22 mouse cellular contexts compared by ENCODE assay signal in the genomic region with DNA sequence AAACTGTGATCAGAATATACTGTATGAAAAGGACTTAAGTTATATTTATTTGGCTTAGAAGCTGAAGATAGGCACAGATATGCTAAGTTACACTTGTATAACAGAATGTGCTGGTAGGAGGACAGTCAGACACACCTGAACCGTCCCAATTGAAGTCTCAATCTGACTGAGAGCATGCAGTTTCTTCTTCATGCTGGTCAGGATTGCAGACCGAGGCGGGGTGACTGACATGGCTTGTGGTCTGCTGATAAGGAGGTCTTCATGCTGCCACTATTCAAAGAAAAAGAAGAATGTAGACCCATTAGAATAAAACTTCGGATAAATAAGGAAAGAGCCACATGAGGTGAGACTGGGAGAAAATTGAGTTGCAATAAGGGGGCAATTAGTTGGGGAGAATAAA. TPM values are rescaled to one million over a fixed set of nuclear protein-coding genes. Genes with fewer than 3 reads are reported as not detected.
DNase-seq lines count a peak whose midpoint lies in the region; ATAC-seq and TF ChIP-seq lines count a peak whose summit lies in the region.
"Had no signal": no experiment of that assay in that cellular context is flagged by ENCODE, and none has a peak within 500 bp of the region (broad histone marks: within the 10 kb centered on the region; RNA-seq: fewer than 3 reads in every experiment).

No protein-coding gene starts in this region.

- peak overlapping the region; percentile 19 for H3K27ac ChIP-seq in liver, embryonic 14.5 days
- no peak overlapping the region for H3K27ac ChIP-seq in forebrain, embryonic 14.5 days (ENCODE audit: low read depth, low read length)
- no peak overlapping the region for H3K27ac ChIP-seq in kidney, embryonic 16.5 days (ENCODE audit: low read length)
- H3K27ac ChIP-seq: embryonic facial prominence, embryonic 10.5 days; heart, adult 2 months; hindbrain, embryonic 15.5 days had no signal

- WGBS in liver, embryonic 14.5 days (ENCODE audit: insufficient replicate concordance) = 21% methylated on average over 4 of the region's 4 CpGs
- WGBS in forebrain, embryonic 14.5 days = 90% methylated on average over 4 of the region's 4 CpGs
- 92% methylated on average over 4 of the region's 4 CpGs for WGBS in kidney, embryonic 16.5 days

- H3K9ac ChIP-seq in liver, embryonic 14.5 days (replicated peaks) = no peak overlapping the region; the same call in 1 of the 2 replicates
- no peak overlapping the region for H3K9ac ChIP-seq in forebrain, embryonic 14.5 days (ENCODE audit: low read length)
- H3K9ac ChIP-seq in kidney, embryonic 16.5 days (replicated peaks; ENCODE audit: low read length) = no peak overlapping the region
- H3K9ac ChIP-seq: hindbrain, embryonic 15.5 days had no signal

- no peaks in the 10 kb centered on the region for H3K27me3 ChIP-seq in liver, embryonic 14.5 days (ENCODE audit: control insufficient read depth, insufficient read depth, low read length)
- H3K27me3 ChIP-seq in forebrain, embryonic 14.5 days (replicated peaks; ENCODE audit: control insufficient read depth, insufficient read depth, low read length) = no peaks in the 10 kb centered on the region
- no peaks in the 10 kb centered on the region for H3K27me3 ChIP-seq in kidney, embryonic 16.5 days (ENCODE audit: insufficient read depth, low read length)
- H3K27me3 ChIP-seq: CH12.LX; hindbrain, embryonic 15.5 days had no signal

- peak; percentile 47; the same call in 1 of the 2 replicates for TF ChIP-seq EP300 in liver, embryonic 14.5 days (IDR thresholded peaks at IDR 0.05; ENCODE audit: low read depth)

- peak; percentile 92 for ATAC-seq in liver, embryonic 14.5 days (ENCODE audit: insufficient read depth)
- peak; percentile 76 for ATAC-seq in megakaryocyte progenitor cell, adult 5-6 weeks (replicated peaks; ENCODE audit: poor library complexity)
- ATAC-seq in forebrain, embryonic 14.5 days = no peak
- ATAC-seq in kidney, embryonic 16.5 days (ENCODE audit: low FRiP score, low TSS enrichment) = no peak
- ATAC-seq: forebrain, embryonic 16.5 days had no signal

- peaks cover 38% of the 10 kb centered on the region for H3K36me3 ChIP-seq in liver, embryonic 14.5 days (replicated peaks; ENCODE audit: control insufficient read depth, insufficient read depth, low read depth)
- H3K36me3 ChIP-seq in forebrain, embryonic 14.5 days (ENCODE audit: control insufficient read depth, insufficient read depth, low read length) = peaks cover 75% of the 10 kb centered on the region
- peaks cover 47% of the 10 kb centered on the region for H3K36me3 ChIP-seq in kidney, embryonic 16.5 days (ENCODE audit: insufficient read depth, low read length)

- no peak for TF ChIP-seq CTCF in liver, embryonic 14.5 days (IDR thresholded peaks at IDR 0.05; ENCODE audit: low read depth)

- H3K4me1 ChIP-seq in liver, embryonic 14.5 days (replicated peaks; ENCODE audit: control insufficient read depth in 2 of 2, insufficient read depth in 2 of 2, low read length in 1 of 2) = peaks cover 9 to 13% of the 10 kb centered on the region in 2 experiments
- no peaks in the 10 kb centered on the region for H3K4me1 ChIP-seq in forebrain, embryonic 14.5 days (ENCODE audit: control insufficient read depth, insufficient read depth, low read length)
- H3K4me1 ChIP-seq in kidney, embryonic 16.5 days (ENCODE audit: insufficient read depth, low read length) = no peaks in the 10 kb centered on the region
- H3K4me1 ChIP-seq: embryonic facial prominence, embryonic 10.5 days; hindbrain, embryonic 15.5 days had no signal

- H3K4me3 ChIP-seq in liver, embryonic 14.5 days (ENCODE audit: insufficient read depth in 1 of 2, low read depth in 2 of 2, low read length in 2 of 2) = no peak overlapping the region
- H3K4me3 ChIP-seq in forebrain, embryonic 14.5 days (ENCODE audit: low read depth, low read length) = no peak overlapping the region
- H3K4me3 ChIP-seq in kidney, embryonic 16.5 days (ENCODE audit: low read length) = no peak overlapping the region
- H3K4me3 ChIP-seq: embryonic facial prominence, embryonic 10.5 days; erythroblast, embryonic 14.5 days; heart, adult 2 months; hindbrain, embryonic 15.5 days had no signal

- peak overlapping the region; percentile 46 for H3K4me2 ChIP-seq in liver, embryonic 14.5 days (ENCODE audit: low read depth)
- no peak overlapping the region for H3K4me2 ChIP-seq in forebrain, embryonic 14.5 days (ENCODE audit: low read length)
- no peak overlapping the region for H3K4me2 ChIP-seq in kidney, embryonic 16.5 days (replicated peaks; ENCODE audit: low read depth, low read length)
- H3K4me2 ChIP-seq: heart, embryonic 11.5 days; hindbrain, embryonic 15.5 days had no signal

- H3K9me3 ChIP-seq in liver, embryonic 14.5 days (ENCODE audit: control insufficient read depth, low read length) = no peaks in the 10 kb centered on the region
- no peaks in the 10 kb centered on the region for H3K9me3 ChIP-seq in forebrain, embryonic 14.5 days (replicated peaks; ENCODE audit: control insufficient read depth, low read length)
- no peaks in the 10 kb centered on the region for H3K9me3 ChIP-seq in kidney, embryonic 16.5 days (ENCODE audit: low read length)
- H3K9me3 ChIP-seq: embryonic facial prominence, embryonic 10.5 days; hindbrain, embryonic 15.5 days had no signal

- peak; percentile 47 for DNase-seq in c-Kit-positive CD71-positive TER-119-positive erythroid progenitor cells, embryonic 14.5 days (ENCODE audit: low spot score)
- peak; percentile 59 for DNase-seq in liver
- DNase-seq in liver, embryonic 14.5 days (ENCODE audit: low read depth in 3 of 3, low spot score in 3 of 3) = peak; percentile 44 to 49 (median 47)
- no peak for DNase-seq in ovary, postnatal 14 days (ENCODE audit: low spot score)
- no peak for DNase-seq in forebrain, embryonic 14.5 days (ENCODE audit: low spot score)
- DNase-seq in layer of hippocampus, adult 18-20 months (ENCODE audit: low spot score in 2 of 2) = no peak
- DNase-seq: adrenal gland, adult 2 months; adrenal gland, postnatal 25 days; cerebellum, adult 11 months; cerebellum, adult 8-10 months; cerebellum, postnatal 14 days; gastrocnemius, postnatal 10 days; heart, adult 2 months; heart, postnatal 36 days had no signal

RNA-seq across cellular contexts. Expression of gene Arl6ip1, which starts 13.7 kb away (rescaled TPM):
- polyA plus RNA-seq in liver, embryonic 14.5 days (2012; rRNA removed) = 109 and 184 TPM in 2 replicates
- 224 and 231 TPM in 2 replicates for polyA plus RNA-seq in liver, embryonic 14.5 days (2014; fragmentation: Nextera tagmentation; extraction: Ambion mirVana)
- total RNA-seq in megakaryocyte progenitor cell, adult 5-6 weeks (2015) = 231 and 246 TPM in 2 replicates
- total RNA-seq in megakaryocyte progenitor cell, adult 5-6 weeks (2017) = 214 and 220 TPM in 2 replicates
- 440 and 445 TPM in 2 replicates for polyA plus RNA-seq in forebrain, embryonic 14.5 days (2014; fragmentation: Nextera tagmentation; extraction: Ambion mirVana)
- 100 to 1,000 TPM; 277 to 287 TPM for total RNA-seq in layer of hippocampus, adult 18-20 months (2021)
- polyA plus RNA-seq in kidney, embryonic 16.5 days (2015; fragmentation: Nextera tagmentation; extraction: Ambion mirVana) = 405 and 508 TPM in 2 replicates

RNA-seq across cellular contexts. Expression of gene Rps15a, which starts 27.1 kb away (rescaled TPM):
- polyA plus RNA-seq in liver, embryonic 14.5 days (2012; rRNA removed) = 496 and 1,501 TPM in 2 replicates
- 630 and 672 TPM in 2 replicates for polyA plus RNA-seq in liver, embryonic 14.5 days (2014; fragmentation: Nextera tagmentation; extraction: Ambion mirVana)
- total RNA-seq in megakaryocyte progenitor cell, adult 5-6 weeks (2015) = 2,608 and 2,622 TPM in 2 replicates
- 871 and 1,175 TPM in 2 replicates for total RNA-seq in megakaryocyte progenitor cell, adult 5-6 weeks (2017)
- polyA plus RNA-seq in forebrain, embryonic 14.5 days (2014; fragmentation: Nextera tagmentation; extraction: Ambion mirVana) = 520 and 717 TPM in 2 replicates
- total RNA-seq in layer of hippocampus, adult 18-20 months (2021) = 100 to 1,000 TPM; 397 to 411 TPM
- polyA plus RNA-seq in kidney, embryonic 16.5 days (2015; fragmentation: Nextera tagmentation; extraction: Ambion mirVana) = 655 and 667 TPM in 2 replicates

Comparison
In these comparisons a context has a peak if more than half of its experiments do, and no peak if none do; other contexts are left out.
1. DNase-seq: peak in c-Kit-positive CD71-positive TER-119-positive erythroid progenitor cells, embryonic 14.5 days (single experiment), liver (single experiment) and liver, embryonic 14.5 days (3 of 3); none in ovary, postnatal 14 days (single experiment), forebrain, embryonic 14.5 days (single experiment) and layer of hippocampus, adult 18-20 months (0 of 2).
2. ATAC-seq: peak in liver, embryonic 14.5 days (single experiment) and megakaryocyte progenitor cell, adult 5-6 weeks (single experiment); none in forebrain, embryonic 14.5 days (single experiment) and kidney, embryonic 16.5 days (single experiment).